ENCODE assay signal across 12 mouse cellular contexts in the genomic region with DNA sequence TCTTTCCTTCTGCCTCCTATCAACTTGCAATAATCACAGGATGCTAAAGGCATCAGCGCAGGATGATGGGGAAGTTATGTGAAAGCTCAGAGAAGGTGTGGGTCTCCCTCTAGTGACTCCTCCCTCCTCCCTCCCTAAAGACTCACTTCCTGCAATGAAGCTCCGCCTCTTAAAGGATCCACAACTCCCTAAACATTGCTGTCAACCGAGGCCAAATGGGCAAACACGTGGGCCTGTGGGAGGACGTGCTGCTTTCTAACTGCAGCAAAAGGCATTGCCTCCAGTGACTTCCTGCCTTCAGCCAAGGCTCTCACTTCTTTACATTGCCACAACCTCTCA. TPM values are rescaled to one million over a fixed set of nuclear protein-coding genes. Genes with fewer than 3 reads are reported as not detected.
DNase-seq lines count a peak whose midpoint lies in the region; ATAC-seq and TF ChIP-seq lines count a peak whose summit lies in the region.
"Had no signal": no experiment of that assay in that cellular context is flagged by ENCODE, and none has a peak within 500 bp of the region (broad histone marks: within the 10 kb centered on the region; RNA-seq: fewer than 3 reads in every experiment).

No protein-coding gene starts in this region.

- no peak for ATAC-seq in hindbrain, postnatal 0 days
- ATAC-seq in hindbrain, embryonic 12.5 days (ENCODE audit: low FRiP score) = no peak
- peak; percentile 63 for ATAC-seq in megakaryocyte progenitor cell, adult 5-6 weeks (replicated peaks; ENCODE audit: poor library complexity)
- ATAC-seq: forebrain, embryonic 16.5 days had no signal

- no peaks in the 10 kb centered on the region for H3K36me3 ChIP-seq in hindbrain, postnatal 0 days (ENCODE audit: insufficient read depth, low read length)
- H3K36me3 ChIP-seq in hindbrain, embryonic 12.5 days = peaks cover 6% of the 10 kb centered on the region
- peaks cover 7% of the 10 kb centered on the region for H3K36me3 ChIP-seq in forebrain, embryonic 10.5 days (replicated peaks)

- no peak overlapping the region for H3K9ac ChIP-seq in hindbrain, postnatal 0 days (replicated peaks; ENCODE audit: low read length)
- no peak overlapping the region for H3K9ac ChIP-seq in hindbrain, embryonic 12.5 days

- no peaks in the 10 kb centered on the region for H3K9me3 ChIP-seq in hindbrain, postnatal 0 days (ENCODE audit: low read length)
- H3K9me3 ChIP-seq in hindbrain, embryonic 12.5 days (replicated peaks) = no peaks in the 10 kb centered on the region
- H3K9me3 ChIP-seq in forebrain, embryonic 10.5 days = no peaks in the 10 kb centered on the region

- H3K4me3 ChIP-seq in hindbrain, postnatal 0 days (ENCODE audit: low read length) = no peak overlapping the region
- no peak overlapping the region for H3K4me3 ChIP-seq in hindbrain, embryonic 12.5 days
- H3K4me3 ChIP-seq in forebrain, embryonic 10.5 days = no peak overlapping the region
- H3K4me3 ChIP-seq: heart, adult 2 months had no signal

- no peak overlapping the region for H3K4me2 ChIP-seq in hindbrain, postnatal 0 days (ENCODE audit: low read depth, low read length)
- no peak overlapping the region for H3K4me2 ChIP-seq in hindbrain, embryonic 12.5 days (replicated peaks)

- TF ChIP-seq CTCF in hindbrain, postnatal 0 days (IDR thresholded peaks at IDR 0.05; ENCODE audit: low read depth) = no peak

- peaks cover 3% of the 10 kb centered on the region; the same call in 1 of the 2 replicates for H3K27me3 ChIP-seq in hindbrain, postnatal 0 days (ENCODE audit: insufficient read depth, low read length)
- H3K27me3 ChIP-seq in hindbrain, embryonic 12.5 days = peaks cover 11% of the 10 kb centered on the region
- H3K27me3 ChIP-seq in forebrain, embryonic 10.5 days (ENCODE audit: poor library complexity, severe bottlenecking) = peaks cover 26% of the 10 kb centered on the region

- WGBS in hindbrain, postnatal 0 days = 38% methylated on average over 5 of the region's 5 CpGs
- 31% methylated on average over 5 of the region's 5 CpGs for WGBS in hindbrain, embryonic 12.5 days
- WGBS in forebrain, embryonic 10.5 days = 38% methylated on average over 5 of the region's 5 CpGs

- no peak overlapping the region for H3K27ac ChIP-seq in hindbrain, postnatal 0 days
- no peak overlapping the region for H3K27ac ChIP-seq in hindbrain, embryonic 12.5 days
- H3K27ac ChIP-seq in forebrain, embryonic 10.5 days = no peak overlapping the region
- H3K27ac ChIP-seq: heart, adult 2 months had no signal

- 0 out of 2 replicates have a peak, but pooled peaks cover 2% of the 10 kb centered on the region for H3K4me1 ChIP-seq in hindbrain, postnatal 0 days (ENCODE audit: insufficient read depth, low read length)
- peaks cover 8% of the 10 kb centered on the region for H3K4me1 ChIP-seq in hindbrain, embryonic 12.5 days
- peaks cover 24% of the 10 kb centered on the region for H3K4me1 ChIP-seq in forebrain, embryonic 10.5 days

- DNase-seq in hindbrain, postnatal 0 days (ENCODE audit: low spot score) = peak; percentile 19
- DNase-seq in 3T3-L1 (ENCODE audit: low read depth, low spot score) (peak; percentile 12), R1 (ENCODE audit: low read depth, low spot score) (peak; percentile 67)
- no peak for DNase-seq in ovary, postnatal 10 days (ENCODE audit: low spot score)
- DNase-seq in layer of hippocampus, adult 11-12 months (ENCODE audit: low spot score) = no peak
- DNase-seq in forebrain, embryonic 10.5 days (ENCODE audit: extremely low spot score, low spot score) = no peak
- DNase-seq: adrenal gland, postnatal 25 days; heart, adult 2 months; kidney, postnatal 10 days had no signal

RNA-seq across cellular contexts. Expression of a gene that starts 3.0 kb away (rescaled TPM):
- 34.4 and 35.3 TPM in 2 replicates for total RNA-seq in hindbrain, postnatal 0 days (2014; rRNA removed)
- 3.8 and 4.2 TPM in 2 replicates for polyA plus RNA-seq in hindbrain, postnatal 0 days (2015; fragmentation: Nextera tagmentation; extraction: Ambion mirVana)
- polyA plus RNA-seq in hindbrain, embryonic 12.5 days (2016; fragmentation: Nextera tagmentation; extraction: Ambion mirVana) = 4.1 and 4.9 TPM in 2 replicates
- not detected in 2 replicates for total RNA-seq in megakaryocyte progenitor cell, adult 5-6 weeks (2015)
- 0.12 TPM in 1 of 2 replicates, not detected in the other for total RNA-seq in megakaryocyte progenitor cell, adult 5-6 weeks (2017)
- 0.67 and 0.73 TPM in 2 replicates for polyA plus RNA-seq in forebrain, embryonic 10.5 days (2016; fragmentation: Nextera tagmentation; extraction: Ambion mirVana)

Comparison
In these comparisons a context has a peak if more than half of its experiments do, and no peak if none do; other contexts are left out.
1. DNase-seq: peak in hindbrain, postnatal 0 days (single experiment), 3T3-L1 (single experiment) and R1 (single experiment); none in ovary, postnatal 10 days (single experiment), layer of hippocampus, adult 11-12 months (single experiment) and forebrain, embryonic 10.5 days (single experiment).